Mouse (Mus musculus) liver, embryonic 16.5 days (tissue): ENCODE results near the gene Gpat2. TPM values are rescaled to one million over a fixed set of nuclear protein-coding genes. Genes with fewer than 3 reads are reported as not detected.
A peak's percentile ranks its signal among the peaks of the same experiment; 100 is the strongest.

Source experiments
- ATAC-seq: fragments of 200-750 bp; cut with Nextera tagmentation; 2 replicates; pipeline ENCODE4 v1.8.0; 2017; ENCODE audit warnings: low read depth, mild to moderate bottlenecking, moderate number of reproducible peaks, moderate library complexity
- H3K27ac ChIP-seq: fragments of 300-500 bp; sonication (generic); 2 replicates; pipeline ENCODE4 v1.5.1; 2014; ENCODE audit warnings: mild to moderate bottlenecking, low read length
- H3K27me3 ChIP-seq: fragments of 300-500 bp; sonication (generic); 2 replicates; pipeline ENCODE4 v1.6.1; 2014; ENCODE audit warnings: low read depth, low read length, mixed read lengths; ENCODE audit not compliant: control insufficient read depth, insufficient read depth
- H3K36me3 ChIP-seq: fragments of 300-500 bp; sonication (generic); 2 replicates; pipeline ENCODE4 v1.6.1; 2014; ENCODE audit warnings: mild to moderate bottlenecking; ENCODE audit not compliant: control insufficient read depth, insufficient read depth
- H3K4me1 ChIP-seq: fragments of 300-500 bp; sonication (generic); 2 replicates; pipeline ENCODE4 v1.6.1; 2014; ENCODE audit warnings: low read depth, low read length, mixed read lengths; ENCODE audit not compliant: control insufficient read depth
- H3K4me2 ChIP-seq: fragments of 300-500 bp; sonication (generic); 2 replicates; pipeline ENCODE4 v1.6.1; 2014; ENCODE audit warnings: low read depth, low read length, mixed read lengths
- H3K4me3 ChIP-seq: fragments of 300-500 bp; sonication (generic); 2 replicates; pipeline ENCODE4 v1.5.1; 2014; ENCODE audit warnings: low read depth, mild to moderate bottlenecking, low read length
- H3K9ac ChIP-seq: fragments of 300-500 bp; sonication (generic); 2 replicates; pipeline ENCODE4 v1.6.1; 2014; ENCODE audit warnings: low read depth, low read length
- H3K9me3 ChIP-seq: fragments of 300-500 bp; sonication (generic); replicated peaks from 2 replicates; pipeline ENCODE4 v1.6.1; 2016; ENCODE audit warnings: low read length; ENCODE audit not compliant: control insufficient read depth
- WGBS: fragments of 180-500 bp; shearing (Covaris S2); extraction: QIAGEN DNeasy Blood & Tissue Kit; methylation state at CpG from one replicate; pipeline ENCODE4 v1.1.7; 2014; ENCODE audit not compliant: insufficient replicate concordance; 5-methylcytosine and 5-hydroxymethylcytosine counted together
- polyA plus RNA-seq: library from polyadenylated mRNA; unstranded; fragments of >200 nt; fragmentation: Nextera tagmentation; extraction: Ambion mirVana; gene quantifications from 2 replicates; pipeline ENCODE4 v1.2.1, GENCODE M21; 2015

Gene Gpat2
- polyA plus RNA-seq, 1 experiment from 2014 or later, result 0.38 TPM

DNA sequence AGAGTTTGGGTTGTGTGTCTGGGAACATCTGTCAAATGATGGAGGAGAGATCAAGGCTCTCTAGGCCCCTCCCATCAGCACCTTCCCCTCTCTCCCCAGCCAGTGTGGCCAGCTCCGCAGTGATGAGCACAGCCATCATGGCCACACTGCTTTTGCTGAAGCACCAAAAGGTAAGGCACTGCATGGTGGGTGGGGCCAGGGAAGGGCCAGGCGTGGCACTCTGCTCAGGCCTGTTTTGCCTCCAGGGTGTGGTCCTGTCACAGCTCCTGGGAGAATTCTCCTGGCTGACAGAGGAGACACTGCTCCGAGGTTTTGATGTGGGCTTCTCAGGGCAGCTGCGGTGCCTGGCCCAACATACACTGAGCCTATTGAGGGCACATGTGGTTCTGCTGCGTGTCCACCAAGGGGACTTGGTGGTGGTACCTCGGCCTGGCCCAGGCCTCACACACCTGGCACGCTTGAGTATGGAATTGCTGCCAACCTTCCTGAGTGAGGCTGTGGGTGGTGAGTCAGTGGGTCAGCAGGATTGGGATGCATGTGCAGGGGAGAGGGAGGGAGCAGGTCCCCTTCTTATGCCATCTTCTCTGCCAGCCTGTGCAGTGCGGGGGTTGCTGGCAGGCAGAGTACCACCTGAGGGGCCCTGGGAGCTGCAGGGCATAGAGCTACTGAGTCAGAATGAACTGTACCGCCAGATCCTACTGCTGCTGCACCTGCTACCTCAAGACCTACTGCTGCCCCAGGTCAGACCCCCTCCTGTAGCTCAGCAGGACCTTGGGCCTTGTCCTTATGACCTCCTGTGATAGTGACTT, 8.7 kb downstream of the Gpat2 start:
- WGBS, result 68% methylated on average over 9 of the region's 9 CpGs
- H3K4me3 ChIP-seq, result no peak overlapping the region
- H3K27ac ChIP-seq, result no peak overlapping the region
- ATAC-seq, result peak; percentile 52
- H3K4me2 ChIP-seq, result no peak overlapping the region
- H3K4me1 ChIP-seq, result peaks cover 24% of the 10 kb centered on the region
- H3K9me3 ChIP-seq, result no peaks in the 10 kb centered on the region
- H3K36me3 ChIP-seq, result 0 out of 2 replicates have a peak, but pooled peaks cover 3% of the 10 kb centered on the region
- H3K27me3 ChIP-seq, result no peaks in the 10 kb centered on the region
- no peak overlapping the region for H3K9ac ChIP-seq

- 19% methylated on average over 2 of the region's 2 CpGs for WGBS
- H3K27ac ChIP-seq, result no peak overlapping the region
- H3K36me3 ChIP-seq, result 0 out of 2 replicates have a peak, but pooled peaks cover 3% of the 10 kb centered on the region
- ATAC-seq, result peak; percentile 20; the same call in 1 of the 2 replicates
- no peak overlapping the region; the same call in 1 of the 2 replicates for H3K4me2 ChIP-seq
- no peak overlapping the region for H3K9ac ChIP-seq
- H3K4me1 ChIP-seq, result peaks cover 24% of the 10 kb centered on the region
- H3K27me3 ChIP-seq, result no peaks in the 10 kb centered on the region
- no peak overlapping the region for H3K4me3 ChIP-seq
- no peaks in the 10 kb centered on the region for H3K9me3 ChIP-seq
These were observed 10.1 kb downstream of the Gpat2 start for GRCm38 (mm10) chr2:127435135-127435534.

- 90% methylated on average over 2 of the region's 2 CpGs for WGBS
- Histone ChIP-seq H3K4me3 (no peak overlapping the region), H3K9me3 (no peaks in the 10 kb centered on the region), H3K9ac (no peak overlapping the region), H3K27me3 (no peaks in the 10 kb centered on the region), H3K4me1 (peaks cover 24% of the 10 kb centered on the region), H3K4me2 (no peak overlapping the region; the same call in 1 of the 2 replicates), H3K27ac (no peak overlapping the region), H3K36me3 (0 out of 2 replicates have a peak, but pooled peaks cover 3% of the 10 kb centered on the region)
- peak; percentile 51 for ATAC-seq
These were observed 10.6 kb downstream of the Gpat2 start for GRCm38 (mm10) chr2:127435554-127435953.

GRCm38 (mm10) chr2:127437697-127438096, 12.7 kb downstream of the Gpat2 start:
- H3K9me3 ChIP-seq, result no peaks in the 10 kb centered on the region

DNA sequence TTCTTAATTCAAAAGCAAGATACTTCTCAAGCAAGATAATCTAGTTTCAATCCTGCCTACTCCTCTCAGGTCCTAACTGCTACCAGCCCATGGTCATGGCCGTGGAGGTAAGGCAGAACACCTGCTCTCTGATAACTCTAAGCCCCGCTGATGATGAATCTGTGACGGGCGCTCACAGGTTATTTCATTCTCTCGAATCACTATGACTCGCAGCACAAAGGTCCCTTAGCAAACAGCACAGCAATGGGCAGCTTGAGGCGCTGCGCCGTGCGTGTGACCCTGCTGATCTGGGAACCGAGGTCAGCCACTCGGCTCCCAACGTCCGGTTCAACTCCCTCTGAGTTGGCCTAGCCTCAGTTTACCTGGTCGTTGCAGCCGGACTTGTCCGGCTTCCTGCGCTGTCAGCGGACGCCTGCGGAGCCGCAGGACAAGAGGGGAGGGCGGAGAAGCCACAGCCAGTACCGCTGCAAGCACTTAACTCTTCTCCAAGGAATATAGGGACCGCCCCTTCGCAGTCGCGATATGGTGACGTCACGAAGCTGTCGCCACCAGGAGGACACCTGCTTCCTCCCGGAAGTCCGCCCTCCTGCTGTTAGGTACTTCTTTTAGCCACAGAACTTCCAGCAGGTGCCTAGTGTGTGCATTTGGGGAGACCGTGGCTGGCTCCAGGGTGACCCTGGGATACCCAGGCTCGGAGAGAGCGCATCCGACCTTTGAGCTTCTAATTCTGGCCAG, 19.2 kb downstream of the Gpat2 start, which contains the start of gene Fahd2a:
Gene Fahd2a (minus strand): TSS at position 511 of the 735 bp plus-strand sequence.
- no peaks in the 10 kb centered on the region for H3K36me3 ChIP-seq
- no peaks in the 10 kb centered on the region for H3K9me3 ChIP-seq
- H3K4me2 ChIP-seq, result peak within 1 kb of the TSS; percentile 73
- H3K9ac ChIP-seq, result peak within 1 kb of the TSS; percentile 75
- no peaks in the 10 kb centered on the region for H3K27me3 ChIP-seq
- 3% methylated on average over 37 of the region's 37 CpGs for WGBS
- peak; percentile 93 for ATAC-seq
- peaks cover 20% of the 10 kb centered on the region for H3K4me1 ChIP-seq
- H3K4me3 ChIP-seq, result peak within 1 kb of the TSS; percentile 83
- H3K27ac ChIP-seq, result peak within 1 kb of the TSS; percentile 35; the same call in 1 of the 2 replicates

More at GRCm38 (mm10) chr2:127437697-127438096, 12.7 kb downstream of the Gpat2 start:
- peaks cover 24% of the 10 kb centered on the region for H3K4me1 ChIP-seq
- no peak overlapping the region for H3K4me2 ChIP-seq
- WGBS, result 76% methylated on average over 5 of the region's 5 CpGs
- no peaks in the 10 kb centered on the region for H3K27me3 ChIP-seq
- 0 out of 2 replicates have a peak, but pooled peaks cover 3% of the 10 kb centered on the region for H3K36me3 ChIP-seq
- no peak overlapping the region for H3K4me3 ChIP-seq
- H3K9ac ChIP-seq, result no peak overlapping the region
- H3K27ac ChIP-seq, result no peak overlapping the region
- ATAC-seq, result no peak

GRCm38 (mm10) chr2:127446847-127447246, 21.8 kb downstream of the Gpat2 start:
- ATAC-seq, result peak; percentile 14; the same call in 1 of the 2 replicates
- Histone ChIP-seq H3K36me3 (no peaks in the 10 kb centered on the region), H3K4me2 (no peak overlapping the region), H3K4me1 (peaks cover 34% of the 10 kb centered on the region), H3K9me3 (no peaks in the 10 kb centered on the region), H3K9ac (no peak overlapping the region), H3K27me3 (no peaks in the 10 kb centered on the region), H3K4me3 (no peak overlapping the region), H3K27ac (peak overlapping the region; percentile 2; the same call in 1 of the 2 replicates)
- WGBS, result 13% methylated on average over 3 of the region's 3 CpGs

DNA sequence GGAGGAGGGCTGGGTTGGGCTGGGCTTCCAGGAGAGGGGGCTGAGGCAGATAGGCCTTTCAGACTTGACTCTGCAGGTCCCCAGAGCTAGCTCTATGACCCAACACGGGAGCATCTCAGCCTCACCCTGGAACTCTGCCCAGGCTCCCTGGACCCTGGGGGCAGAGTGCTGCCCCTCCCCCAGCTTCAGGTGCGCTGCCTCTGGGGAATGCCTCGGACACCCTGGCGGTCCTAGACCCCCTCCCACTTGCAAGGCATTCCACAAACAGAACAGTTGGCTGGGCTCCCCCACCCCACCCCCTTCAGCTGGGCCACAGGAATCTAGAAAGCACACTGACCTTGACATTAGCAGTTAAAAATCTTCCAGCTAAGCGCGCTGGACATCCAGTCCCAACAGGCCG, 24.7 kb downstream of the Gpat2 start:
- no peak overlapping the region for H3K4me3 ChIP-seq
- ATAC-seq, result 0 out of 2 replicates have a peak, but pooled peaks have one; percentile 9
- WGBS, result 58% methylated on average over 7 of the region's 7 CpGs
- no peak overlapping the region for H3K27ac ChIP-seq
- H3K9ac ChIP-seq, result no peak overlapping the region
- H3K4me1 ChIP-seq, result peaks cover 29% of the 10 kb centered on the region
- no peak overlapping the region for H3K4me2 ChIP-seq
- H3K36me3 ChIP-seq, result no peaks in the 10 kb centered on the region
- no peaks in the 10 kb centered on the region for H3K9me3 ChIP-seq
- peaks cover 3% of the 10 kb centered on the region; the same call in 1 of the 2 replicates for H3K27me3 ChIP-seq

GRCm38 (mm10) chr2:127451748-127452147, 26.7 kb downstream of the Gpat2 start:
- H3K27ac ChIP-seq, result peak overlapping the region; percentile 39; the same call in 1 of the 2 replicates
- H3K4me1 ChIP-seq, result peaks cover 25% of the 10 kb centered on the region
- peak overlapping the region; percentile 15 for H3K4me2 ChIP-seq
- no peaks in the 10 kb centered on the region for H3K36me3 ChIP-seq
- no peaks in the 10 kb centered on the region for H3K9me3 ChIP-seq
- WGBS, result 7% methylated on average over 6 of the region's 6 CpGs
- peaks cover 3% of the 10 kb centered on the region; the same call in 1 of the 2 replicates for H3K27me3 ChIP-seq
- no peak overlapping the region for H3K9ac ChIP-seq
- H3K4me3 ChIP-seq, result no peak overlapping the region
- peak; percentile 82 for ATAC-seq
